14 mouse cellular contexts compared by ENCODE assay signal in genomic region chr7:57138072-57138704, GRCm38 (mm10).
"Had no signal": no experiment of that assay in that cellular context is flagged by ENCODE, and none has a peak within 500 bp of the region (broad histone marks: within the 10 kb centered on the region; RNA-seq: fewer than 3 reads in every experiment).

No protein-coding gene starts in this region.

- H3K4me1 ChIP-seq: midbrain, embryonic 10.5 days; midbrain, embryonic 12.5 days; neural tube, embryonic 12.5 days; stomach, embryonic 15.5 days had no signal

- H3K4me2 ChIP-seq: lung, embryonic 14.5 days; midbrain, embryonic 12.5 days; neural tube, embryonic 12.5 days; stomach, embryonic 15.5 days had no signal

- H3K27ac ChIP-seq: midbrain, embryonic 10.5 days; midbrain, embryonic 12.5 days; neural tube, embryonic 12.5 days; stomach, embryonic 15.5 days; stomach, postnatal 0 days had no signal

- H3K27me3 ChIP-seq: midbrain, embryonic 12.5 days; neural tube, embryonic 12.5 days; stomach, embryonic 15.5 days had no signal

- H3K9ac ChIP-seq: lung, embryonic 14.5 days; midbrain, embryonic 12.5 days; neural tube, embryonic 12.5 days; stomach, embryonic 15.5 days had no signal

- DNase-seq: lung, adult 18-20 months; lung, embryonic 14.5 days; lung, postnatal 10 days; lung, postnatal 4 days; midbrain, embryonic 14.5 days; right cerebral cortex, postnatal 14 days; thymus, adult 2 months; thymus, postnatal 25 days; thymus, postnatal 4 days had no signal

- H3K9me3 ChIP-seq: midbrain, embryonic 12.5 days; neural tube, embryonic 12.5 days; stomach, embryonic 15.5 days had no signal

- H3K4me3 ChIP-seq: midbrain, embryonic 10.5 days; midbrain, embryonic 12.5 days; neural tube, embryonic 12.5 days; stomach, embryonic 15.5 days had no signal

- H3K36me3 ChIP-seq: midbrain, embryonic 10.5 days; midbrain, embryonic 12.5 days; neural tube, embryonic 12.5 days; stomach, embryonic 15.5 days had no signal
